Mouse (Mus musculus): Measurements from ENCODE around the gene Abi1. TPM values are rescaled to one million over a fixed set of nuclear protein-coding genes. Genes with fewer than 3 reads are reported as not detected.
"Not testable (repeated sequence)": the region's sequence is repeated elsewhere in the genome, so short reads cannot be mapped to it uniquely, and the experiment has no call there.

Gene Abi1
- polyA plus RNA-seq, 1 experiment, result 138 TPM

DNA sequence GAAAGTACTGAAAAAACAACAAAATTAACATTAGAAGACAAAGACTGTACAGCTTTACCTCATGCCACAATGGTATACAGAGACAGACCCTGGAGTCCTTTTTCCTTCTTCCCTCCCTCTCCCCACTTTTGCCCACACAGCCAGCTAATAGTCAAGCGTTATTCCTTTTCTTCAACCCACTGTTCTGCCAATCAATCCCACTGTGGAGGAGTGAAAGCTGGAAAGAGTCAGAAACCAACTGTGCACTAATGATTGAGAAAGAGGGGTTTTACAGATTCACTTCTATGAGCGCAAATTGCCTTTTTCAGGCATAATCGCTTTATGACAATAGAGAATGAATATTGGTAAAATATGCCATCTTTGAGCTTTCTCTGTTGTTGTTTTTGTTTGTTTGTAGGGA lies 17.0 kb downstream of the Abi1 start:
- H3K27ac ChIP-seq (ENCODE audit: control insufficient read depth, insufficient read depth, low read length), result no peak overlapping the region
- H3K4me3 ChIP-seq (ENCODE audit: control insufficient read depth, insufficient read depth, low read length), result no peak overlapping the region
- no peaks in the 10 kb centered on the region for H3K36me3 ChIP-seq (ENCODE audit: control insufficient read depth, insufficient read depth, low read length)
- no peak for DNase-seq
- H3K4me1 ChIP-seq (replicated peaks; ENCODE audit: control insufficient read depth, insufficient read depth, low read length), result peaks cover 4% of the 10 kb centered on the region
- H3K27me3 ChIP-seq (ENCODE audit: control insufficient read depth, insufficient read depth, low read length), result no peaks in the 10 kb centered on the region
- TF ChIP-seq POLR2A (IDR thresholded peaks at IDR 0.05; ENCODE audit: control insufficient read depth, extremely low read depth, insufficient read depth, low read length, poor library complexity) (no peak), CTCF (IDR thresholded peaks at IDR 0.05; ENCODE audit: borderline replicate concordance, control insufficient read depth, extremely low read depth, insufficient read depth, low read length, poor library complexity) (no peak)
- 96% methylated on average over 3 of the region's 3 CpGs for WGBS

DNA sequence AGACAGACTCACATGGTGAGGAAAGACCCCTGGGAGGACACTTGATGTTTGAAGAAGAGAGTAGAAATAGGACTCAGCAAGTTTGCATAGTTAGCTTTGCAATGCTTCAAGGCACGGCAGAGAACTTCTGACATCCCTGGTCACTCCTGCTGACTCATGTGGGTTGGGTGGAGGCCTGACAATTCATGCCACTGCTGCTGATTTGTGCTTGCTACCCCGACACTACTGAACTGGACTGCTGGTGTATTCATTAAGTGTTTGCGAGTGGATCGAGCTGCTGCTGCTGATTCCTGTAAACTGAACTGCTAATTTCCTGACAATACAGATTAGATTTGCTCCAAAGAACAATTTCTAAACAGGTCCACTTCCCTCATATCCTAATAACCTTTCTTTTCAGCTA lies 18.3 kb downstream of the Abi1 start:
- H3K27me3 ChIP-seq (ENCODE audit: control insufficient read depth, insufficient read depth, low read length), result no peaks in the 10 kb centered on the region
- peak overlapping the region; percentile 73 for H3K27ac ChIP-seq (ENCODE audit: control insufficient read depth, insufficient read depth, low read length)
- H3K36me3 ChIP-seq (ENCODE audit: control insufficient read depth, insufficient read depth, low read length), result no peaks in the 10 kb centered on the region
- peaks cover 4% of the 10 kb centered on the region for H3K4me1 ChIP-seq (replicated peaks; ENCODE audit: control insufficient read depth, insufficient read depth, low read length)
- DNase-seq, result no peak
- no peak overlapping the region for H3K4me3 ChIP-seq (ENCODE audit: control insufficient read depth, insufficient read depth, low read length)
- 69% methylated on average over 4 of the region's 4 CpGs for WGBS
- TF ChIP-seq CTCF (IDR thresholded peaks at IDR 0.05; ENCODE audit: borderline replicate concordance, control insufficient read depth, extremely low read depth, insufficient read depth, low read length, poor library complexity) (no peak), POLR2A (IDR thresholded peaks at IDR 0.05; ENCODE audit: control insufficient read depth, extremely low read depth, insufficient read depth, low read length, poor library complexity) (no peak)

DNA sequence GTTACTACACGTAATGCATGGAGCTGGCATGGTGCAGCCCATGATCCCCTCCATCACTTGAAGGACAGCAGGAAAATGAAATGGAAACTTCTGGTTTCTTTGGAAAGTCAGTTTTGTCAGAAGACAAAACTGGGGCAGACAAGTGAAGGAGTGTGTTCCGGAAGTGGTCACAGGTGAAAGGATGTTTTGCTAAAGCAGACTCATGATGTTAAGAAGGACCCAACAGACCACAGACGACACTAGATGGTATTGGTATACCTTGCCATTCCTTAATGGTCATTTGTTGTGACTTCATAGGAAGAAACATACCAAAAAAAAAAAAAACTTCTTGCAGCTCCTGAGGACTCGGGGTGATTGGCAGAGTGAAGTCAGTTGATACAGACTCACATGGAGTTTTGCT lies 18.7 kb downstream of the Abi1 start:
- Histone ChIP-seq H3K27me3 (ENCODE audit: control insufficient read depth, insufficient read depth, low read length) (no peaks in the 10 kb centered on the region), H3K4me3 (ENCODE audit: control insufficient read depth, insufficient read depth, low read length) (no peak overlapping the region), H3K27ac (ENCODE audit: control insufficient read depth, insufficient read depth, low read length) (no peak overlapping the region; the same call in 1 of the 2 replicates), H3K36me3 (ENCODE audit: control insufficient read depth, insufficient read depth, low read length) (no peaks in the 10 kb centered on the region), H3K4me1 (replicated peaks; ENCODE audit: control insufficient read depth, insufficient read depth, low read length) (peaks cover 4% of the 10 kb centered on the region)
- no peak for DNase-seq
- TF ChIP-seq POLR2A (IDR thresholded peaks at IDR 0.05; ENCODE audit: control insufficient read depth, extremely low read depth, insufficient read depth, low read length, poor library complexity) (no peak), CTCF (IDR thresholded peaks at IDR 0.05; ENCODE audit: borderline replicate concordance, control insufficient read depth, extremely low read depth, insufficient read depth, low read length, poor library complexity) (no peak)
- 85% methylated on average over 4 of the region's 4 CpGs for WGBS

DNA sequence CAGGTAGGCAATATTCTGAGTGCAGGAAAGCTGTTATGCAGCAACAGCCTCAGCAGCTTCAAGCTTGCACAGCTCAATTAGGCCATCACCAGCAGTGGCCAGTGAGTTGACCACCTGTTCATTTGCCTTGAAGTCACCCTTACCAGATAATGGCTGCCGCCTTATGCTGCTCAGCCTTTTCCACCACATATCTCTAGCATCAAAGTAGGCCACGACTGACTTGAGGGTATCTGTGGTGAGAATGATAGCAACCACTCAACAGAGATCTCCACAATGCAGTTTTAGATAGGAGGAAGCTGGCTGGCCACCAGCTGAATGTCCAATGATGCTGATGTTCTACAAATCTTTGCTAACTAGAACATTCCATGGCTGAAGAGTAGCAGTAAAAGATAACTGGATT lies 20.9 kb downstream of the Abi1 start:
- 53% methylated on average over 2 of the region's 2 CpGs for WGBS
- Histone ChIP-seq H3K27ac (ENCODE audit: control insufficient read depth, insufficient read depth, low read length) (no peak overlapping the region), H3K27me3 (ENCODE audit: control insufficient read depth, insufficient read depth, low read length) (no peaks in the 10 kb centered on the region), H3K4me3 (ENCODE audit: control insufficient read depth, insufficient read depth, low read length) (no peak overlapping the region), H3K4me1 (replicated peaks; ENCODE audit: control insufficient read depth, insufficient read depth, low read length) (peaks cover 4% of the 10 kb centered on the region), H3K36me3 (ENCODE audit: control insufficient read depth, insufficient read depth, low read length) (no peaks in the 10 kb centered on the region)
- no peak for DNase-seq
- no peak for TF ChIP-seq POLR2A (IDR thresholded peaks at IDR 0.05; ENCODE audit: control insufficient read depth, extremely low read depth, insufficient read depth, low read length, poor library complexity)
- TF ChIP-seq CTCF (IDR thresholded peaks at IDR 0.05; ENCODE audit: borderline replicate concordance, control insufficient read depth, extremely low read depth, insufficient read depth, low read length, poor library complexity), result no peak

DNA sequence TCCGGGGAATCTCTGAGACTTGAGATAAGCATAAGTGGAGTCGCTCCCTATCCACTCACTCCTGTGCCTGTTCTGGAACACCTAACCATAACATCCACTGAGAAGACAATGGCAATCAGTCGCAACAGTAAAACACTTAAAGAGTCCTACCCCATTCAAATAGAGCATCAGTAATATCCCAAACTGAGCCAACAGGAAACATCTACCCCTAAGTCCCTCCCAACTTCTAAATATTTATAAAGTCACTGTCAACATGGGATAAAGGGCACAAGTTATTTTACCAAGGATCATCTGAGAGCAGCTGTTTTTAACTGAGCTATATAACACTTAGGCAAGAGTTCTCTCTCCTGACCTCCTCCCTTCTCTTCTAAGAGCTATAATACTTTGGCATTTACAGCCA lies 23.9 kb downstream of the Abi1 start:
- no peak for TF ChIP-seq CTCF (IDR thresholded peaks at IDR 0.05; ENCODE audit: borderline replicate concordance, control insufficient read depth, extremely low read depth, insufficient read depth, low read length, poor library complexity)
- no peak for TF ChIP-seq POLR2A (IDR thresholded peaks at IDR 0.05; ENCODE audit: control insufficient read depth, extremely low read depth, insufficient read depth, low read length, poor library complexity)
- 94% methylated on average over 3 of the region's 3 CpGs for WGBS
- Histone ChIP-seq H3K36me3 (ENCODE audit: control insufficient read depth, insufficient read depth, low read length) (no peaks in the 10 kb centered on the region), H3K4me3 (ENCODE audit: control insufficient read depth, insufficient read depth, low read length) (no peak overlapping the region), H3K4me1 (replicated peaks; ENCODE audit: control insufficient read depth, insufficient read depth, low read length) (no peaks in the 10 kb centered on the region), H3K27me3 (ENCODE audit: control insufficient read depth, insufficient read depth, low read length) (no peaks in the 10 kb centered on the region), H3K27ac (ENCODE audit: control insufficient read depth, insufficient read depth, low read length) (no peak overlapping the region)
- no peak for DNase-seq

DNA sequence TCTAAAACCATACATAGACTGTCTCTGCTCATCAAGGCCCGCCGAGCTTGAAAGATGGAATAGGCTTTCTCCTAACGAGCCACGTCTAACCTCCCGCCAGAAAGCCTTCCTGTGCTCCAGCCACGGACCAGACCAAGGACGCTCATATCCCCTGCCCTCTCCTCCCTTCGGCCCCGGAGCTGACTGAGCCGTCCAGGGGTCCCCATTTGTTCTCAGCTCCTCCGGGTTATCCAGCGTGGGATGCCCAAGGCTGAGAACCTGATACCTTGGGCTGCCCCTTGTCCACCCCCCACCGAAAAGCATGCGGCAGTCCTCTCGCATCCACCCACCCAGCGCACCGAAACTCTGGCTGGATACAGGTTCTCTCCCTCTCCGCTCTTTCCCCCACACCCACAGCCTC lies 24.7 kb downstream of the Abi1 start:
- H3K4me3 ChIP-seq (ENCODE audit: control insufficient read depth, insufficient read depth, low read length), result no peak overlapping the region
- DNase-seq, result no peak
- no peak overlapping the region for H3K27ac ChIP-seq (ENCODE audit: control insufficient read depth, insufficient read depth, low read length)
- 92% methylated on average over 18 of the region's 18 CpGs for WGBS
- TF ChIP-seq POLR2A (IDR thresholded peaks at IDR 0.05; ENCODE audit: control insufficient read depth, extremely low read depth, insufficient read depth, low read length, poor library complexity) (no peak), CTCF (IDR thresholded peaks at IDR 0.05; ENCODE audit: borderline replicate concordance, control insufficient read depth, extremely low read depth, insufficient read depth, low read length, poor library complexity) (no peak)
- no peaks in the 10 kb centered on the region for H3K36me3 ChIP-seq (ENCODE audit: control insufficient read depth, insufficient read depth, low read length)
- H3K27me3 ChIP-seq (ENCODE audit: control insufficient read depth, insufficient read depth, low read length), result no peaks in the 10 kb centered on the region
- H3K4me1 ChIP-seq (replicated peaks; ENCODE audit: control insufficient read depth, insufficient read depth, low read length), result no peaks in the 10 kb centered on the region

DNA sequence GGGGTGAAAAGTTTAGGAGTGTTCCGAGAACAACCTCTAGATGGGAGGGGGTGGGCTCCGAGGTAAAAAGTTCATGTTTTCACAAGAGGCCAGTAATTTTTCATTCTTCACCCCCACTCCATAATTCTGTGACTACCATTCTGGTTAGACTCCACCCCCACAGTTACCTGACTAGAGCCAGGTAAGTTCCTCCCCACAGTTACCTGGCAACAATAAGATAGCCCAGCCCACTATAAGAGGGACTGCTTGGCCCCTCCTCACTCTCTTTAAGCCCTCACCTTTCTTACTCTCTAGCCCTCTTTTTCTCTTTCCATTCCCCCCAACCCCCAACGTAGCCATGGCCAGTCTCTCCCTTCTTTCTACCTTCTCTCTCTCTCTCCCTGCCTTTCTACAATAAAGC lies 25.1 kb downstream of the Abi1 start:
- H3K27me3 ChIP-seq (ENCODE audit: control insufficient read depth, insufficient read depth, low read length); H3K27ac ChIP-seq (ENCODE audit: control insufficient read depth, insufficient read depth, low read length): not testable (repeated sequence)
- 91% methylated on average over 3 of the region's 3 CpGs for WGBS

More for the DNA sequence above, 25.1 kb downstream of the Abi1 start:
- H3K4me1 ChIP-seq (replicated peaks; ENCODE audit: control insufficient read depth, insufficient read depth, low read length); H3K36me3 ChIP-seq (ENCODE audit: control insufficient read depth, insufficient read depth, low read length); DNase-seq; H3K4me3 ChIP-seq (ENCODE audit: control insufficient read depth, insufficient read depth, low read length): not testable (repeated sequence)
